ENCODE assay signal across 7 mouse cellular contexts in the genomic region with DNA sequence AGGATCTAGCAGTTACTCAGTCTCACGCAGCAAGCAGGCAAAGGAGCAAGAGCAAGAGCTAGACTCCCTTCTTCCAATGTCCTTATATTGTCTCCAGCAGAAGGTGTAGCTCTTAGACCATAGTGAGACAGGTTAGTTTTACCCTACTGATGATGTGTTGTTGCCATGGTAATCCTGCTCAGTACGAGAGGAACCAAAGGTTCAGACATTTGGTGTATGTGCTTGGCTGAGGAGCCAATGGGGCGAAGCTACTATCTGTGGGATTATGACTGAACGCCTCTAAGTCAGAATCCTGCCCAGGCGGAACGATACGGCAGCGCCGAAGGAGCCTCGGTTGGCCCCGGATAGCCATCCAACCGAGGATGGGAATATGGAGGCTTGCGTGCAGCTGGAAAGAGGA. TPM values are rescaled to one million over a fixed set of nuclear protein-coding genes. Genes with fewer than 3 reads are reported as not detected.
A peak's percentile ranks its signal among the peaks of the same experiment; 100 is the strongest.
DNase-seq lines count a peak whose midpoint lies in the region; ATAC-seq and TF ChIP-seq lines count a peak whose summit lies in the region.
"Not testable (repeated sequence)": the region's sequence is repeated elsewhere in the genome, so short reads cannot be mapped to it uniquely, and the experiment has no call there.

No protein-coding gene starts in this region.

- H3K9ac ChIP-seq in embryonic facial prominence, embryonic 14.5 days (ENCODE audit: low read depth, low read length); midbrain, embryonic 12.5 days (replicated peaks): not testable (repeated sequence)

- 84% methylated on average over 12 of the region's 13 CpGs for WGBS in embryonic facial prominence, embryonic 14.5 days
- 68% methylated on average over 13 of the region's 13 CpGs for WGBS in kidney, adult 2 months
- 72% methylated on average over 13 of the region's 13 CpGs for WGBS in limb, embryonic 10.5 days
- WGBS in midbrain, embryonic 12.5 days = 72% methylated on average over 13 of the region's 13 CpGs

- not testable (repeated sequence) for H3K4me2 ChIP-seq in embryonic facial prominence, embryonic 14.5 days (ENCODE audit: low read depth, low read length); midbrain, embryonic 12.5 days (replicated peaks)

- not testable (repeated sequence) for TF ChIP-seq CTCF in kidney, adult 2 months (conservative IDR thresholded peaks at IDR 0.05; ENCODE audit: insufficient read depth, insufficient read length, low read depth, low read length)

- H3K9me3 ChIP-seq in embryonic facial prominence, embryonic 14.5 days (ENCODE audit: control insufficient read depth, low read length); limb, embryonic 10.5 days (replicated peaks); midbrain, embryonic 12.5 days: not testable (repeated sequence)

- not testable (repeated sequence) for TF ChIP-seq POLR2A in kidney, adult 2 months (IDR thresholded peaks at IDR 0.05; ENCODE audit: low read depth, low read length)

- ATAC-seq in embryonic facial prominence, embryonic 14.5 days (ENCODE audit: low read depth) = peak; percentile 100
- peak; percentile 100 for ATAC-seq in midbrain, embryonic 12.5 days (ENCODE audit: low FRiP score, low read depth)

- H3K4me1 ChIP-seq in embryonic facial prominence, embryonic 14.5 days (ENCODE audit: control insufficient read depth, insufficient read depth, low read length); kidney, adult 2 months (ENCODE audit: control insufficient read depth, insufficient read depth, low read length): not testable (repeated sequence)
- peaks cover 14% of the 10 kb centered on the region for H3K4me1 ChIP-seq in limb, embryonic 10.5 days
- H3K4me1 ChIP-seq in midbrain, embryonic 12.5 days = peaks cover 12% of the 10 kb centered on the region; the same call in 1 of the 2 replicates

- peak; percentile 95 for DNase-seq in adrenal gland, postnatal 10 days
- DNase-seq in embryonic facial prominence, embryonic 14.5 days (ENCODE audit: low spot score) = not testable (repeated sequence)
- peak; percentile 87 to 94 for DNase-seq in heart, adult 9 months (ENCODE audit: low spot score in 2 of 2)
- DNase-seq in kidney, adult 2 months = peak; percentile 94
- DNase-seq in limb, embryonic 10.5 days (ENCODE audit: low spot score) = peak; percentile 61
- DNase-seq in spleen, adult 12 weeks (ENCODE audit: low spot score) = peak; percentile 88

- H3K27me3 ChIP-seq in embryonic facial prominence, embryonic 14.5 days (replicated peaks; ENCODE audit: control insufficient read depth, insufficient read depth, low read length); kidney, adult 2 months (replicated peaks; ENCODE audit: control insufficient read depth, insufficient read depth, low read length); limb, embryonic 10.5 days (ENCODE audit: low read depth, poor library complexity, severe bottlenecking); midbrain, embryonic 12.5 days: not testable (repeated sequence)

- H3K4me3 ChIP-seq in embryonic facial prominence, embryonic 14.5 days (ENCODE audit: low read depth, low read length); kidney, adult 2 months (ENCODE audit: insufficient read depth, low read depth, low read length); limb, embryonic 10.5 days; midbrain, embryonic 12.5 days: not testable (repeated sequence)

- not testable (repeated sequence) for H3K27ac ChIP-seq in embryonic facial prominence, embryonic 14.5 days (replicated peaks; ENCODE audit: low read depth, low read length); kidney, adult 2 months (ENCODE audit: insufficient read depth, low read depth, low read length); limb, embryonic 10.5 days; midbrain, embryonic 12.5 days (replicated peaks)

- H3K36me3 ChIP-seq in embryonic facial prominence, embryonic 14.5 days (ENCODE audit: control insufficient read depth, insufficient read depth, low read length); kidney, adult 2 months (ENCODE audit: control insufficient read depth, insufficient read depth, low read length); limb, embryonic 10.5 days; midbrain, embryonic 12.5 days: not testable (repeated sequence)

RNA-seq across cellular contexts. Expression of a gene that starts 38.9 kb away (rescaled TPM):
- total RNA-seq in adrenal gland, postnatal 10 days (2021) = 10 to 100 TPM; 24.4 to 98.7 TPM
- polyA plus RNA-seq in embryonic facial prominence, embryonic 14.5 days (2014; fragmentation: Nextera tagmentation; extraction: Ambion mirVana) = 53.1 and 61.5 TPM in 2 replicates
- 2.8 and 4.3 TPM in 2 replicates for polyA plus RNA-seq in kidney, adult 2 months (2012; rRNA removed)
- polyA plus RNA-seq in limb, embryonic 10.5 days (2016; fragmentation: Nextera tagmentation; extraction: Ambion mirVana) = 2.5 and 4.2 TPM in 2 replicates
- 1.0 and 2.5 TPM in 2 replicates for polyA plus RNA-seq in midbrain, embryonic 12.5 days (2016; fragmentation: Nextera tagmentation; extraction: Ambion mirVana)

RNA-seq across cellular contexts. Expression of a gene that starts 39.1 kb away (rescaled TPM):
- 100 to 1,000 TPM; 324 to 354 TPM for total RNA-seq in adrenal gland, postnatal 10 days (2021)
- polyA plus RNA-seq in embryonic facial prominence, embryonic 14.5 days (2014; fragmentation: Nextera tagmentation; extraction: Ambion mirVana) = 690 and 724 TPM in 2 replicates
- polyA plus RNA-seq in kidney, adult 2 months (2012; rRNA removed) = 119 and 160 TPM in 2 replicates
- 478 and 483 TPM in 2 replicates for polyA plus RNA-seq in limb, embryonic 10.5 days (2016; fragmentation: Nextera tagmentation; extraction: Ambion mirVana)
- 275 and 332 TPM in 2 replicates for polyA plus RNA-seq in midbrain, embryonic 12.5 days (2016; fragmentation: Nextera tagmentation; extraction: Ambion mirVana)

Comparison
In these comparisons a context has a peak if more than half of its experiments do, and no peak if none do; other contexts are left out.
1. RNA of a gene that starts 38.9 kb away (polyA plus RNA-seq): 53.1 to 61.5 TPM in embryonic facial prominence, embryonic 14.5 days; 2.8 to 4.3 TPM in kidney, adult 2 months, 2.5 to 4.2 TPM in limb, embryonic 10.5 days and 1.0 to 2.5 TPM in midbrain, embryonic 12.5 days; every median in the first group is over 10 times any median in the second.